17 mouse cellular contexts compared by ENCODE assay signal in genomic region chr8:83647511-83647910, GRCm38 (mm10).
"Had no signal": no experiment of that assay in that cellular context is flagged by ENCODE, and none has a peak within 500 bp of the region (broad histone marks: within the 10 kb centered on the region; RNA-seq: fewer than 3 reads in every experiment).

No protein-coding gene starts in this region.

- H3K9me3 ChIP-seq: midbrain, embryonic 12.5 days; neural tube, embryonic 15.5 days; stomach, embryonic 15.5 days had no signal

- H3K4me3 ChIP-seq: midbrain, embryonic 10.5 days; midbrain, embryonic 12.5 days; myocyte; neural tube, embryonic 13.5 days; neural tube, embryonic 15.5 days; stomach, embryonic 15.5 days had no signal

- H3K27me3 ChIP-seq: midbrain, embryonic 12.5 days; neural tube, embryonic 13.5 days; neural tube, embryonic 15.5 days; stomach, embryonic 15.5 days had no signal

- DNase-seq: lung, adult 18-20 months; lung, embryonic 14.5 days; lung, postnatal 10 days; lung, postnatal 4 days; midbrain, embryonic 14.5 days; right cerebral cortex, postnatal 14 days; thymus, postnatal 14 days; thymus, postnatal 36 days had no signal

- ATAC-seq: midbrain, embryonic 16.5 days had no signal

- H3K27ac ChIP-seq: liver, embryonic 14.5 days; midbrain, embryonic 10.5 days; midbrain, embryonic 12.5 days; neural tube, embryonic 13.5 days; neural tube, embryonic 15.5 days; stomach, embryonic 15.5 days; stomach, postnatal 0 days had no signal

- H3K36me3 ChIP-seq: midbrain, embryonic 10.5 days; midbrain, embryonic 12.5 days; neural tube, embryonic 13.5 days; neural tube, embryonic 15.5 days; stomach, embryonic 15.5 days had no signal
